Mouse (Mus musculus): ENCODE measurements at regions not wholly inside any gene's neighbourhood (a gene's known extent, or its start where the extent isn't known, plus 50 kb on each side); places are given as distances from the start of the nearest gene placed in this dataset.
A peak's percentile ranks its signal among the peaks of the same experiment; 100 is the strongest.

- intact Hi-C loops (cut with DNase I) = no loop called here
- DNase-seq = no peak
These were observed 482.0 kb downstream of the Plekhb2 start for GRCm38 (mm10) chr1:35331602-35332339.

- intact Hi-C loops (cut with DNase I) = no loop called here
- DNase-seq = no peak
These were observed 482.5 kb downstream of the Plekhb2 start for GRCm38 (mm10) chr1:35332340-35332684.

GRCm38 (mm10) chr1:35337647-35338046, 487.9 kb downstream of the Plekhb2 start:
- intact Hi-C loops (cut with DNase I) = no loop called here
- DNase-seq = no peak

DNA sequence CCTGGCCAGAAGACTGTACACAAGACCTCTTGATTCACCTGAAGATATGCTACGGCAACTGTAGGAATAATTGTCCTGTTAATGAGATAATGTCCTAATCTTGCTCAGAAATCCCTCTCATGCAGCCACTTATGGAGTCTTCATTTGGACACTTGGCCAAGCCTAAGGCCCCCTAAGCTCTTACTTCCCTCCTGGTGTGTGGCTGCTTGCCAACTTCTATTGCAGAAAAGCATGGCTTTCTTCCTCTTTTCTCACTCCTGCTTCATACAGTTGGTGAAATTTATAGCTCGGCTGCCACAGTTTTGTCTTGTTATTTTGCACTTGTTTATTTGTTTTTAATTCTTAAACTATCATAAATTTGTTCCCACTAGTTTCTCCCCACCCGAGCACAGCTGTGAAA, 488.4 kb downstream of the Plekhb2 start:
- intact Hi-C loops (cut with DNase I) = no loop called here
- DNase-seq = no peak

DNA sequence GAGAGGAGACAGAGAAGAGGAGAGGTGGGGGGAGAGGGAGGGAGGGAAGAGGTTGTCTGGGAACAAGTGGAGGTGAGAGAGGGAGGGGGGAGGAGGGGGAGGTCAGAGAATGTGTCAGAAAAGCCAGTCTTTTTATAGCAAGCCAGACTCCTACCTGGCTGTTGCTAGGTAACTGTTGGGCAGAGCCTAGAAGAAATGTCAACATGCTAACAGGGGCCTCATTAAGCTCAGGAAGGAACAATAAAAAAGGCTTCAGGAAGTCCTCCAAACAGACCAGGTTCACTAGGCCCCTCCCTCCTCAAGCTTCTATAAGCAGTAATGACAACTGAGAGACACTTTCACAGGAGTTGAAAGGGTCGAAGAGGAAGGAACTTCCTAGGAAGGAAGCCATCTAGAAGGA, 494.8 kb downstream of the Plekhb2 start:
- intact Hi-C loops (cut with DNase I) = no loop called here
- DNase-seq = no peak

DNA sequence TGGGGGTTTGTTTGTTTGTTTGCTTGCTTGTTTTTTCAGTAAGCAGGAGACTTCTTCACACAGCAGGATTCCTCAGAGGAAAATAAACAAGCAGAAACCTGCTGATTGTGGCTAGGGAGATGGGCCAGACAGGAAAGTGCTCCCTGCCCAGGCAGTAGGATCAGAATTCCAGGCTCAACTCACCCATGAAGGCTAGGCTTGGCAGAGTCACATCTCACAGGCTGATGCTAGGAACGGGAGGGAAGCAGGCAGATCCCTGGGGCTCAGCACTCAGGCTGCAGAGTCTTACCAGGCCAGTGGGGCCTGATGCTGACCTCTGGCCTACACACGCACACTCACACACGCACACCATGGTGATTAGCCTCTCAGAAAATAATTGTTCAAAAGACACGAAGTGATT, 498.5 kb downstream of the Plekhb2 start:
- intact Hi-C loops (cut with DNase I) = no loop called here
- DNase-seq = no peak

- intact Hi-C loops (cut with DNase I) = no loop called here
- no peak for DNase-seq
These were observed 509.2 kb downstream of the Plekhb2 start for GRCm38 (mm10) chr1:35358981-35359380.

GRCm38 (mm10) chr1:35361465-35361864, 511.7 kb downstream of the Plekhb2 start:
- intact Hi-C loops (cut with DNase I) = no loop called here
- no peak for DNase-seq

- intact Hi-C loops (cut with DNase I) = no loop called here
- peak in 1 of 2 experiments; percentile 2 for DNase-seq
These were observed 513.1 kb downstream of the Plekhb2 start for GRCm38 (mm10) chr1:35362836-35363235.

DNA sequence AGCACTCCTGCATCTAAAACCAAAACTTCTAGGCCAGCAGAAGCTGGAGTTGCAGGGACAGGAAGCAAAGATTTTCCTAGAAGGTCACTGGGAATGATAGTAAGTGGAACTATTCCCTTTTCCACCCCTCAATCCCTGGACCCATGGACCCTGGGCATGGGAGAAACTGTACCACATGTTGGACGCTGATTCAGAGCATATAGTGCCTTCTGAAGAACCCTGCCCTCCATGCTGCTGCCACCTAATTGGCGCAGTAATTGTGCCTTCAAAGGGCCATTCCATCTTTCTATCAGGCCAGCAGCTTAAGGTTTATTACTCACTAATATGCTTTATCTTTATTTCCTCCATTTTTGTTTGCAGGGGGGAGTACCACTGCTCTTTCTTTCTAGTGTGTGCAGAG, 516.8 kb downstream of the Plekhb2 start:
- intact Hi-C loops (cut with DNase I) = no loop called here
- no peak for DNase-seq

DNA sequence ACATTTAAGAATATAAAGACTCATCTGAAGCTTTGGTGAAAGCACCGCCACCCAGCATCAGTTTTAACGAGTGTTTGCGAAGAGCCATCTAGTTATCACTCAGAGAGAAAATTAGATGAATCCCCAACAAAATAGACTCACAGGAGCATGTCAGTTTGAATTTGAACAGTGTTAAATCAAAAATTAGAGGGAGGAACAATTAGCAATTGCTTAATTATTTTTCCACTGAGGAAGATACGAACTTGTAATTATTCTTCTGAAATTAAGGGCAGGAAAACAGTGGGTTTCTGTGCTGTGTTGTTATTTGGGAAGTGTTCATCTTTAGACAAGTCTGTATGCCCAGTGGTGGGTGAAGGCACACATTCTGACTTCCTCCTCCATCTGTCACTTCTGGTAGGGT, 523.0 kb downstream of the Plekhb2 start:
- no peak for DNase-seq
- intact Hi-C loops (cut with DNase I) = no loop called here

- intact Hi-C loops (cut with DNase I) = loop anchor here (10.0 kb wide), 3 partner anchors 346 to 754 kb away; partner anchors contain the start of gene Hs6st1
These were observed 531.0 kb downstream of the Plekhb2 start for GRCm38 (mm10) chr1:35380633-35381385.

GRCm38 (mm10) chr1:35385430-35385829, 535.7 kb downstream of the Plekhb2 start:
- intact Hi-C loops (cut with DNase I) = loop anchor here (2.0 to 10.0 kb wide), 4 partner anchors 351 to 749 kb away; partner anchors contain the start of gene Hs6st1

More at GRCm38 (mm10) chr1:35380633-35381385, 531.0 kb downstream of the Plekhb2 start:
- peak; percentile 36 to 46 for DNase-seq

DNA sequence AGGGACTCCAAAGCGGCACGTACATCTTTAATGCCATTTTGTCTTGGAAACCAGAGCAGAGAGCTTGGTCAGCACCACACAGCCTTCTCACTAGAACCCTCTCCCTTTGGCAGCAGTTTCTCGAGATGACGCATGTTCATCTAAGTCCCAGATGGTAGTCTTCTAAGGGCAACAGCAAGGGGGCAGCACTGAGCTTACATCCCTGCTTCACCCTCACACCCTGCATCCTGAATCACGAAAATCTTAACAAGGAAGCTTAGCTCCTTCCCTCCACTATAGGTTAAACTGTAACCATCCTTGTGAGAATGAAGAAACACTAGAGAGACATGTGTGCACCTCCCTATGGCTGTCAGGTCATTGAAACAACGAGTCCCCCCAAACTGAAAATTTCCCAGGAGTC, 538.4 kb downstream of the Plekhb2 start:
- intact Hi-C loops (cut with DNase I) = loop anchor here (10.0 kb wide), 3 partner anchors 353 to 747 kb away; partner anchors contain the start of gene Hs6st1
- DNase-seq = peak; percentile 25 to 39

More at GRCm38 (mm10) chr1:35385430-35385829, 535.7 kb downstream of the Plekhb2 start:
- DNase-seq = peak; percentile 82 to 88

- no peak for DNase-seq
- intact Hi-C loops (cut with DNase I) = no loop called here
These were observed 540.6 kb downstream of the Plekhb2 start for GRCm38 (mm10) chr1:35390371-35390770.

- intact Hi-C loops (cut with DNase I) = no loop called here
- DNase-seq = no peak
These were observed 541.2 kb downstream of the Plekhb2 start for GRCm38 (mm10) chr1:35390858-35391586.

- intact Hi-C loops (cut with DNase I) = no loop called here
- no peak for DNase-seq
These were observed 543.9 kb downstream of the Plekhb2 start for GRCm38 (mm10) chr1:35393550-35394118.

GRCm38 (mm10) chr1:35400674-35401359, 551.0 kb downstream of the Plekhb2 start:
- intact Hi-C loops (cut with DNase I) = no loop called here
- DNase-seq = no peak

DNA sequence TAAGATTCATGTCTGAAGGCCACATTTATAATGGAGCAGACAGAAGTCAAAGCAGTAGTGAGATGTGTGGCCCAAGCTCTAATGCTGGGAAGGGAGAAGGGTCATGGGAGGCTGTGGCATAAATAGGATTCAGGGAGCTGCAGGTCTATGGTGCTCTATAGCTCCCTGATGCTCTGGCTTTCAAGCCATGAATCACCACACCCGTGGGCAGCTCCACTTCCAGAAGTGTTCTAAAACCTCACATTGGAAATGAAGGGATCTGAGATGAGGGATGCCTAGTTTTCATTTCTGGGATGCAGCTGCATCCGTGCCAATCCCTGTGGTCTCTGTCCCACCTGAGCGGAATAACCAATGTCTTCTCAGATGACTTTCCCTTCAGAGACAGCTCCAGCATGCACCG, 553.2 kb downstream of the Plekhb2 start:
- intact Hi-C loops (cut with DNase I) = no loop called here

DNA sequence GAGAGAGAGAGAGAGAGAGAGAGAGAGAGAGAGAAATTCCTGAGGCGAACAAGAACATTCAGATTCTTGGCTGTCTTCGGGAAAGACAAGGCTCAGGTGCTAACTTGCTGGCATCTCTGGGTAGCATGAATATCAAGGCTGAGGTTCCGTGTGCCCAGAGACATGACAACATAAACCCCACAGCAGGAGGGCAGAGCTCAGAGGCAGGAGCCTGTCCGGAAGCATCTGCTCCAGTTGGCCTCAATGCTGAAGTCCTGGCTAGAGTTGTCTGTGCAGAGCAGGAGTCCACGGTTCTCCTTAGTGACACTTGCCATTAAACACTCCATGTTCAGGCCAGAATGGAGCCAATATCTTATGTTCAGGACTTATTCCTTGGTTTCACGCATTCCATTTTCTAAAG, 555.6 kb downstream of the Plekhb2 start:
- DNase-seq = no peak
- intact Hi-C loops (cut with DNase I) = no loop called here

More for the DNA sequence above, 553.2 kb downstream of the Plekhb2 start:
- no peak for DNase-seq
